Mouse (Mus musculus): ENCODE results near the gene Trip12. TPM values are rescaled to one million over a fixed set of nuclear protein-coding genes. Genes with fewer than 3 reads are reported as not detected.

The Trip12 gene
- total and polyA plus RNA-seq, 3 experiments: 26.9 to 205 (median 177) TPM

DNA sequence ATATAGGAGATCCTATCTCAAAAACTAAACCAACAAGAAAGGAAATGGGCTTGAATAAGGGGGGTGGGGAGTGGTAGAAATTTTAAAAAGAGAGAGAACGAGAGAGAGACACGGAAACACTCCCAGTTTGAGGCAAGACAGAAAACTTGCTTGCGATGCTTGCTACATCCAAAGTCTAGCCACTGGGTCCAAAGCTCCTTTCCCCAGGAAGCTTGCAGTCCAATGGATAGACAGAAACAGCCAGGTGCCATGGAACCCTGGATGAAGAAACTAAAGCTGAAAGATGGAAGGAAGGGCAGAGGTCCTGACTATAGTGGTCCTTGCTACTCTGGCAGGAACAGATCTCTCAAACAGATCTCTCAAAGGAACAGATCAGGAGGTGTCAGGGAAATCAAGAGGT, 8.0 kb upstream of the Trip12 start:
- no peak for DNase-seq
- Histone ChIP-seq H3K36me3 (ENCODE audit: control insufficient read depth, insufficient read depth, low read length) (no peaks in the 10 kb centered on the region), H3K27ac (no peak overlapping the region), H3K4me3 (no peak overlapping the region), H3K9ac (ENCODE audit: low read depth, low read length) (no peak overlapping the region), H3K79me2 (replicated peaks; ENCODE audit: control insufficient read depth, insufficient read depth, low read length) (no peaks in the 10 kb centered on the region), H3K27me3 (ENCODE audit: control insufficient read depth, insufficient read depth, low read length) (no peaks in the 10 kb centered on the region), H3K4me1 (ENCODE audit: control insufficient read depth, insufficient read depth, low read length) (peaks cover 3% of the 10 kb centered on the region; the same call in 1 of the 2 replicates)
- intact Hi-C loops (cut with DNase I): no loop called here
- WGBS: 92% methylated on average over 3 of the region's 3 CpGs
- no peak for TF ChIP-seq CTCF (IDR thresholded peaks at IDR 0.05)
- no peak for TF ChIP-seq POLR2A (IDR thresholded peaks at IDR 0.05; ENCODE audit: insufficient read depth, low read depth, low read length)
- TF ChIP-seq EP300 (IDR thresholded peaks at IDR 0.05; ENCODE audit: insufficient read depth, low read depth, low read length): no peak

- H3K27ac ChIP-seq: no peak overlapping the region
- no peaks in the 10 kb centered on the region for H3K36me3 ChIP-seq (ENCODE audit: control insufficient read depth, insufficient read depth, low read length)
- H3K4me1 ChIP-seq (ENCODE audit: control insufficient read depth, insufficient read depth, low read length): peaks cover 3% of the 10 kb centered on the region; the same call in 1 of the 2 replicates
- H3K79me2 ChIP-seq (replicated peaks; ENCODE audit: control insufficient read depth, insufficient read depth, low read length): no peaks in the 10 kb centered on the region
- no peaks in the 10 kb centered on the region for H3K27me3 ChIP-seq (ENCODE audit: control insufficient read depth, insufficient read depth, low read length)
- H3K9ac ChIP-seq (ENCODE audit: low read depth, low read length): no peak overlapping the region
- H3K4me3 ChIP-seq: no peak overlapping the region
- intact Hi-C loops (cut with DNase I): no loop called here
- 87% methylated on average over 7 of the region's 7 CpGs for WGBS
- no peak for DNase-seq
- TF ChIP-seq CTCF (IDR thresholded peaks at IDR 0.05) (no peak), POLR2A (IDR thresholded peaks at IDR 0.05; ENCODE audit: insufficient read depth, low read depth, low read length) (no peak), EP300 (IDR thresholded peaks at IDR 0.05; ENCODE audit: insufficient read depth, low read depth, low read length) (no peak)
These were observed 7.4 kb upstream of the Trip12 start for GRCm38 (mm10) chr1:84847698-84848097.

- intact Hi-C loops (cut with DNase I): no loop called here
- 94% methylated on average over 2 of the region's 2 CpGs for WGBS
- Histone ChIP-seq H3K27me3 (ENCODE audit: control insufficient read depth, insufficient read depth, low read length) (no peaks in the 10 kb centered on the region), H3K27ac (no peak overlapping the region), H3K4me3 (no peak overlapping the region), H3K79me2 (replicated peaks; ENCODE audit: control insufficient read depth, insufficient read depth, low read length) (peaks cover 2% of the 10 kb centered on the region), H3K4me1 (ENCODE audit: control insufficient read depth, insufficient read depth, low read length) (no peaks in the 10 kb centered on the region), H3K9ac (ENCODE audit: low read depth, low read length) (no peak overlapping the region), H3K36me3 (ENCODE audit: control insufficient read depth, insufficient read depth, low read length) (no peaks in the 10 kb centered on the region)
- no peak for DNase-seq
- TF ChIP-seq CTCF (IDR thresholded peaks at IDR 0.05): no peak
- TF ChIP-seq EP300 (IDR thresholded peaks at IDR 0.05; ENCODE audit: insufficient read depth, low read depth, low read length): no peak
- TF ChIP-seq POLR2A (IDR thresholded peaks at IDR 0.05; ENCODE audit: insufficient read depth, low read depth, low read length): no peak
These were observed 3.0 kb upstream of the Trip12 start for GRCm38 (mm10) chr1:84843366-84843765.

- peaks cover 2% of the 10 kb centered on the region; the same call in 1 of the 2 replicates for H3K36me3 ChIP-seq (ENCODE audit: control insufficient read depth, insufficient read depth, low read length)
- no peak for DNase-seq
- TF ChIP-seq CTCF (IDR thresholded peaks at IDR 0.05): no peak
- no peak for TF ChIP-seq POLR2A (IDR thresholded peaks at IDR 0.05; ENCODE audit: insufficient read depth, low read depth, low read length)
- TF ChIP-seq EP300 (IDR thresholded peaks at IDR 0.05; ENCODE audit: insufficient read depth, low read depth, low read length): no peak
- H3K27ac ChIP-seq: no peak overlapping the region
- no peaks in the 10 kb centered on the region; the same call in 1 of the 2 replicates for H3K4me1 ChIP-seq (ENCODE audit: control insufficient read depth, insufficient read depth, low read length)
- no peak overlapping the region for H3K4me3 ChIP-seq
- no peak overlapping the region for H3K9ac ChIP-seq (ENCODE audit: low read depth, low read length)
- H3K79me2 ChIP-seq (replicated peaks; ENCODE audit: control insufficient read depth, insufficient read depth, low read length): peaks cover 2% of the 10 kb centered on the region
- intact Hi-C loops (cut with DNase I): no loop called here
- no peaks in the 10 kb centered on the region for H3K27me3 ChIP-seq (ENCODE audit: control insufficient read depth, insufficient read depth, low read length)
- 62% methylated on average over 3 of the region's 3 CpGs for WGBS
These were observed 745 bp upstream of the Trip12 start for GRCm38 (mm10) chr1:84841061-84841460.

DNA sequence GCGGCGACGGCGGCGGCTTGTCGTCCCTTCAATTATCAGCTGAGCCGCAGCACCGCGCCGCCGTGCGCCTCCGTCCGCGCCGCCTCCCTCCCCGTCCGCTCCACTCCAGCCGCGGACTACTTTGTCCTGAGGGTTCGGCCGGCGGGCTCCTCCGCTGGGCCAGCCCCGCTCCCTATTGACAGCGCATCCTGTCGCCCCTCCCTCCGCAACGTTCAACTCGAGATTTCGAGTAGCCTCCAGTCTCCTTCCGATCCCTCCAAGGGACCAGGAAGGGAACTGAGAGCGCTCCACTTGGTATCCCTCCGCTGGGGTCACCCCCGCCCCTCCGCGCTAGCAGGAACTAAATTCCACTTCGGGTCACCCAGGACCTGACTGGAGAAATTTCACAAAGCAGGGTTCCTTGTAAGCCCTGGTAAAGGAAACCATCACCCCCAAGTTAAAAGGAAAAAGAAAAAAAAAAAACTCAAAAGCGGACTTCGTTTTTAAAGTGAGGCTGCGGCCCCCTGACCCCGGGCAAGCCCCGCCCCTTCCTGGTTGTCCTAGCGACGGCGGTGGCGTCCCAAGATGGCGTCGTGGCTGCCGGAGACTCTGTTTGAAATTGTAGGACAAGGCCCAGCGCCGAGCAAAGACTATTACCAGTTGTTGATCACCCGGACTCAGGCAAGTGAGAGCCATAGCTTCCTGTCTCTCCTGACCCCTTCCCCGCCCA, 853 bp downstream of the Trip12 start, which contains the start of gene Fbxo36:
TSS of gene Fbxo36 (plus strand) at position 533 of the 709 bp plus-strand sequence.
- Histone ChIP-seq H3K79me2 (replicated peaks; ENCODE audit: control insufficient read depth, insufficient read depth, low read length) (peaks cover 2% of the 10 kb centered on the region), H3K9ac (ENCODE audit: low read depth, low read length) (peak within 1 kb of the TSS; percentile 100), H3K27me3 (ENCODE audit: control insufficient read depth, insufficient read depth, low read length) (no peaks in the 10 kb centered on the region), H3K27ac (peak within 1 kb of the TSS; percentile 89), H3K4me3 (peak within 1 kb of the TSS; percentile 97), H3K4me1 (ENCODE audit: control insufficient read depth, insufficient read depth, low read length) (no peaks in the 10 kb centered on the region; the same call in 1 of the 2 replicates), H3K36me3 (ENCODE audit: control insufficient read depth, insufficient read depth, low read length) (peaks cover 2% of the 10 kb centered on the region; the same call in 1 of the 2 replicates)
- TF ChIP-seq POLR2A (IDR thresholded peaks at IDR 0.05; ENCODE audit: insufficient read depth, low read depth, low read length) (0 out of 2 replicates have a peak, but pooled peaks have one; percentile 37), CTCF (IDR thresholded peaks at IDR 0.05) (no peak), EP300 (IDR thresholded peaks at IDR 0.05; ENCODE audit: insufficient read depth, low read depth, low read length) (0 out of 2 replicates have a peak, but pooled peaks have one; percentile 61)
- intact Hi-C loops (cut with DNase I): loop anchor here (5.0 to 10.0 kb wide), 2 partner anchors 55 to 107 kb away; no protein-coding TSS in a partner anchor
- WGBS: under 1% methylated on average over 38 of the region's 54 CpGs
- DNase-seq: peak; percentile 93 to 96

Data from heart, adult 2 months (tissue).